Mouse (Mus musculus) lung, postnatal 14 days (tissue): Measurements from ENCODE around the gene Fyttd1.

Experiments used
- DNase-seq: peaks from one replicate; pipeline ENCODE4 v3.0.0; 2021

Gene Fyttd1

GRCm38 (mm10) chr16:32945379-32945778, 68.1 kb downstream of the Fyttd1 start:
- no peak for DNase-seq

- no peak for DNase-seq
Observed at GRCm38 (mm10) chr16:32948016-32948415, 70.7 kb downstream of the Fyttd1 start.

GRCm38 (mm10) chr16:32948656-32949055, 71.4 kb downstream of the Fyttd1 start:
- DNase-seq: no peak

- no peak for DNase-seq
Observed at GRCm38 (mm10) chr16:32949281-32949680, 72.0 kb downstream of the Fyttd1 start.

GRCm38 (mm10) chr16:32951074-32951473, 73.8 kb downstream of the Fyttd1 start:
- DNase-seq: no peak

- no peak for DNase-seq
Observed at GRCm38 (mm10) chr16:32953806-32954205, 76.5 kb downstream of the Fyttd1 start.

GRCm38 (mm10) chr16:32954304-32954703, 77.0 kb downstream of the Fyttd1 start:
- no peak for DNase-seq

- DNase-seq: no peak
Observed at GRCm38 (mm10) chr16:32956889-32957288, 79.6 kb downstream of the Fyttd1 start.
